Mouse (Mus musculus) right cerebral cortex, postnatal 14 days (tissue): ENCODE measurements around the gene Map2.

Source experiments
- DNase-seq: peaks from one replicate; pipeline ENCODE4 v3.0.0; 2022

Gene Map2

GRCm38 (mm10) chr1:66206904-66207303 is 31.8 kb downstream of the Map2 start:
- no peak for DNase-seq

DNA sequence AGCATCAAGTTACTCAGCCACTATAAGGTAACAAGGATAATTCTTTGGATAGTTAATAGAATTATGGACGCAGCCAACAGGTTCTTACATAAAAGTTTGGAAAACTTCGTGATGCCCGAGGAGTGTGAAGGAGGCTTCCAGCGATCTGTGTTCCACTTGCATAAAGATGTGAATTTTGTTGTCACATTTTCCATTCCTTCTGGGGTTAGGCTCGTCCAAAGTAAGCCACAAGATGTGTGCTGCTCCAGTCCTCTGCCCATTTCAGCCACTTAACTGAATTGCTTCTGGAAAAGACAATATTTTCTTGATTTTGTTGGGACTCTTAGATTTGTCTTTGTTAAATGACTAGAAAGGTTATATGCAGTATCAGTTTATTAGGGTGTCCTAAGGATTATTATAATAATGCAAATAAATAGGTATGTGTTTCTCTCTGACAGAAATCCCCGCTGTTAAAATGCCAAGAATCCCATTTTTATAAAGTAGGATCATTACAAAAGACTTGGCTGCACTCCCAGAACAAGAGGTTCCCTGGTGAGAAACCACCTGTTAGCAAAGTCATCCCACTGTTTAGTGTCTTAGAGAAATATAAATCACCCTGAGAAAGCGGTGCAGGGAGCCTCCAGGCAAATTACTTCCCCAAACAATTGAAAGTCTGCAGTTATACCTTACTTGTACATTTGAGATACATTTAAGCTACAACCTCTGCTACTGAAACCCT is 36.2 kb downstream of the Map2 start:
- DNase-seq, result no peak

DNA sequence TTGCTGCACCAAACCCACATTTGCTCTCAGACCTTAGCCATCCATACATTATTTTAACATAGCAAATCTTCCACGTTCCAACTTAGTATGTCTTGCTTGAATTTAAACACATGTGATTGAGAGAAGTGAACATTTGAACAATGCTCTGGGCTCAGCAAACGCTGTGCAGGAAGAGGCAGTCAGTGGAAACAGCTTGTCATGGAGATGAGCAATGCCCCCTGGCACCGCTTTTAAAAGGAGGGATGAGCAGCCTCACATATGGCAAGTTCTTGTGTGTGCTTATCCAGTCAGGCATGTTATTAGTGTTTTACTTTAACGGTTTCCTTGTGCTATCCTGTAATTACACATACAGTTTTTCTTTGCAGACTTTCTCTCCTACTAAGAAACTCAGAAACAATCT is 46.4 kb downstream of the Map2 start:
- no peak for DNase-seq

DNA sequence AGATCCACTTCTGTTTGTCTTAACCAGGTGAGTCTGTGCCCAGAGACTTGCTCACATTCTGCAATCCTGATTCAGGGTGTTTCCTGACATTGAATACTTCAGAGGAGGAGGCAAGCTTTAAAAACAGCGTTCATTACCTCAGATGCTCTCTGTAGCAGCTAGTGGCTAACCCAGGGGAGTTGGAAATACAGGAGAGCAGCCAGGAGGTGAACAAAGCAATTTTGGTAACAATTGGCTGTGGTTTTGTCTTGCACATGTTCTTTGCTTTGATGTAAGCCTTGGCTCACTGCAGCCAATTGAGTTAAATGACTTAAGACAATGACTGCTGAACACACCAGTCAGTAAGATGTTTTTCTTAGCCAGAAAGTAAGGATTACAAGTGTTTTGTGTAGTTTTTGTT is 48.3 kb downstream of the Map2 start:
- no peak for DNase-seq

DNA sequence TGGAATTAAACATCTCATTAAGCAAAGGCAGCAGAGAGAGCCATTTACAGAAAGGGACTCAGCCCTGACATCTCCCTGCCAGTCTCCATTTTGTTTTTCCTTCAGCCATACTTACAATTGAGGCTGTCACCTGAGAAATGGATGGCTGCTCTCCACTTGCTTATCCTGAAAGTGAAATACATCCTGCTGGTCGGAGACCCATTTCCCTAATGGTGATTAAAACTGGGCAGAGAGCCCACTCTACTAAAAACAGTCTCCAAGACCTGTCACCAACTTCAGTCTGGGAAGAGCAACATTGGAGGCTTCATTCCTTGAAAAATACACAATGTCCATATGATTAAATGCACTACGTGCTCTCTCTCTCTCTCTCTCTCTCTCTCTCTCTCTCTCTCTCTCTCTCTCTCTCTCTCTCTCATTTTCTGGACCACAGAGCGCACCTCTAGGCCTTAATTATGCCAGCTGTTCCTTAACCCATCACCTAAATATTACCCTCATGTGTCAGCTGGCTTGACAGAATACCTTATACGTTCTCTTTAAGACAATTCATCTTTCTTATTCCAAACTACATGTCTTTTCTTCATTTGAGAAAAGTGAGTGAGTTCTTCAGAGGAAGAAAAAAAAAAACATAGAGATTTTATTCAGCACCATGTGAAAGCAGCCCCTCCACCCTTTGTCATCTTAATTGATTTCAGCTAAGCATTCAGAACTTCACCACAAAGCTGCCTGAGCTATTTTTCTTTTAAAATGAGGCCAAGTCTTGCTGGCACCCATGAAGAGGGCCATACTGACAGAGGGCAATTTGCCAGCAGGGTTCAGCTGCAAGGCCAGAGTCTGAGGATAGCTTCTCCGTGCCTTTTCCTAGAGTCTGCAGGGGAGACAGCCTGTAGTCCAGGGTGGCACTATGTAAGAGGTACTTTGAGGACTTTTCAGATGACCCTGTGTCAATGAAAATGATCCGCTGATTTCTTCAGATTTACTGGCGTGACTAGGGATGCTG is 51.6 kb downstream of the Map2 start:
- DNase-seq, result peak; percentile 13

DNA sequence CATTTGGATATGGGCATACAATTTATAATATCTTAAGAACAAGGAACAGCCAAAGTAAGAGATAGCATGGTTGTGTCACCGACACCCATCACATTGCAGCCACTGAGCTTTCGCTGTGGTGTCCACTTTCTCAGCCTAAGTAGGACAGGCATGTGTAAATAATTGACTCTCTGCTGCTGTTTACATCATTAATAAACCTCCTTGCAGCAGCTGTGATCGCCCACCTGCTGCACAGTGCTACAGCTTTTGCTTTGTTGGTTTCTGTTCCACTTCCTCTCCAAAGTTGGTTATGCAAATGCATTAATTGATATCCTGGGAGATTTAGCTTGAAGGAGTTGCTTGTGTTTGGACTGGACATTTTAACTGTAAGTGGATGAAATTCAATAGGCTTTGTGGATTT is 53.1 kb downstream of the Map2 start:
- DNase-seq, result no peak

- DNase-seq, result no peak
Measured at GRCm38 (mm10) chr1:66230345-66230744, 55.3 kb downstream of the Map2 start.

DNA sequence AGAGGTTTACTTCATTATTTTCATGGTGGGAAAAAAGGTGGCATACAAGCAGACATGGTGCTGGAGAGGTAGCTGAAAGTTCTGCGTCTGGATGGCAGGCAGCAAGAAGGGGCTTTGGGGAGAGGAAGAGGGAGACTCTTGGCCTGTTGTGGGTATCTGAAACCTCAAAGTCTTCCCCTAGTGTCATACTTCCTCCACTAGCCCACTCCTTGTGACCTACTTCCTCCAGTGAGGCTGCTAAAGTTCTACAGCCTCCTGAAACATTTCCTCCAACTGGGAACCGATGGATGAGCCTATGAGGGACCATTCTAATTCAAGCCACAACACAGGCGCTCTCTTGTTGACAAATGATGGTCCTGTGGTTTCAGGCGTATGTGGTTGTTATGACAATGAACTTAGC is 56.9 kb downstream of the Map2 start:
- DNase-seq, result no peak

GRCm38 (mm10) chr1:66244910-66245309 is 69.8 kb downstream of the Map2 start:
- DNase-seq, result no peak

- no peak for DNase-seq
Measured at GRCm38 (mm10) chr1:66251649-66252332, 76.7 kb downstream of the Map2 start.

GRCm38 (mm10) chr1:66252333-66252724 is 77.3 kb downstream of the Map2 start:
- no peak for DNase-seq

DNA sequence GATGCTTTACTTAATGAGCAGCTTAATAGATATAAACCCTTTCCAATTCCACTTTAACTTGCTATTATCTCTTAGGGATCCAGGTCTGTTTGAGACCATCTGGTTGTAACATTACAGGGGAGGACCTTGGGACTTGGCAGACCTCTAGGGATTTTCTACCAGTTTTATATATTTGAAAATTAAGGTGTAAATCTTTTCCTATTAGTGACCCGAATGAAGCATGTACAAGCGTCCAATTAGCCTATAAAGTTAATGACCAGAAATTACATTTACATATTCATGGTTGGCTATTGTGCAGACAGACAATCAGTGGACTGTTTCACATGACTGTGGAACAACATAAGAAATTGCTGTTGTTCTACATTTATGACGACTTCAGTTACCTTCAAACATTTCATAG is 88.1 kb downstream of the Map2 start:
- DNase-seq, result no peak

- DNase-seq, result no peak
Measured at GRCm38 (mm10) chr1:66266231-66266924, 91.3 kb downstream of the Map2 start.

DNA sequence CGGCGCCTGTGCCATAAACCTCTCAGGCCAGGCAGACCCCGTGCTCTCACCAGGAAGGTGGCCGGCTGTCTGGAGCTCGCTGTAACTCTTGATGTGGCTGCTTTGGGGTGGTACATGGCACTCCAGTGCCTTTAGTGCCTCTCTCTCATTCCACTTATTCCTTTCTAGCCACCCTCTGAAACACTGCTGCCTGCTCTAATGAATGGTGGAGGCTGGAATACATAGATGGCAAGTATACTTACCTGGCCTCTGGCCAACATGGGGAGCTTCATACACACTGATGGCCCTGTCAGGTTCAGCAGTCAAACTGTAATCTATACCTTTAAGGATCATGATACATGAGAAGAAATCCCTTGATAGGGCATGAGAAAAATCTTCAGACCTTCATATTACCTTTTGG is 102.6 kb downstream of the Map2 start:
- DNase-seq, result no peak

DNA sequence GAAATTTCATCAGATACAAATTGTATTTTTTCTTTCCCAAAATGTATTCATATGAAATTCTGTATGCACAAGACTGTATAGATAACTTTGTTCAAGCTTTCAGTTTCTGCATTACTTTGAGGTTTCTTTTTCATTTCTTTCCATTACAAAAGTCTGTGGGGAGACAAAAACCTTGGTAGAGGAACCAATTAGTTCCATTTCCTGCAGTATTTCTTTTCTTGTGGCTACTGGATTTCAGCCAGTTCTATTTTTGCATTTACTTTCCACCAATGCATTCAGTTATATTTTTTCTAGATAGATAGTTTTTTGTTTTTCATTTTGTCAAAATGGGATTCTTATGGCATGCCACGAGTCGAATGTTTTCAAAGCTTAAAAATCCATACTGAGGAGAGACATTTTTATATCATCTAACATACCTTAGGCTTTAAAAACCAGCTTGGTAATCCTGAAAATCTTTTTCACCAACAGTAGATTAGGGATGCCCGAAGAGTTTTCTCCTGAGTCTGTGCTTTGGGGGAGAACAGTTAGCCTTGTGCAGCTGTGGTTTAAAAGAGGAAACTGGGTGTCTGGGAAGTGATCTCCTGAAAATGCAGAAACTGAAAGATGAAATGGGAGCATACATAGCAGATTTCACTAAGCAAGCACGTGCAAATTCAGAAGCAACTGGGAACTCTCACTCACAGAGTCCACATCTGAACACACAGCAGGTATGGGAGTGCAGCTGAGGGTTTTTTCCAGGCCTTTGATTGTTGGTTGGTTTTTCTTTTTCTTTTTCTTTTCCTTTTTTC is 104.3 kb downstream of the Map2 start:
- DNase-seq, result no peak

- no peak for DNase-seq
Measured at GRCm38 (mm10) chr1:66280152-66280551, 105.1 kb downstream of the Map2 start.

GRCm38 (mm10) chr1:66282447-66282846 is 107.4 kb downstream of the Map2 start:
- DNase-seq, result no peak

- no peak for DNase-seq
Measured at GRCm38 (mm10) chr1:66288987-66289386, 113.9 kb downstream of the Map2 start.

GRCm38 (mm10) chr1:66292121-66292881 is 117.2 kb downstream of the Map2 start:
- DNase-seq, result no peak

DNA sequence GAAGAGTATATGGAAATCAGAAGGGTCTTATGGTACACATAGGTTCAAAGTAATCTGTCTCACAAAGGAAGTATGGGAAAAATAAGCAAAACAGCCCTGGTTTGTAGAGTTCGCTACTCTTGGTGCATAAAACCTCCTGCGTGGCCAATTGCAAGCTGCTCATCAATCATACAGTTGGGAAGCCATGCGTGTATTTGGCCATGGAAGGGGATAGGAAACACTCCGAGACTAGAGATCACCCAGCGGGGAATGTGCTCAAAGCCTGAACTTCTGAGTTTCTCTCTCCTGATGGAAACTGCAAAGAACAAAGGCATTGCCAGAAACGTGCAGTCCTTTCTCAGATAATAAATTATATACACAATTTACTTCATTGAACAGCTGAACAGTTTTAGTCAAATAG is 124.3 kb downstream of the Map2 start:
- no peak for DNase-seq
